Mouse (Mus musculus) neural tube, embryonic 13.5 days (tissue): ENCODE measurements around the gene Extl1. TPM values are rescaled to one million over a fixed set of nuclear protein-coding genes. Genes with fewer than 3 reads are reported as not detected.
A peak's percentile ranks its signal among the peaks of the same experiment; 100 is the strongest.

Experiments
- ATAC-seq: fragments of 200-750 bp; cut with Nextera tagmentation; 2 replicates; pipeline ENCODE4 v1.8.0; 2017; ENCODE audit warnings: low read depth, mild to moderate bottlenecking, moderate TSS enrichment, moderate library complexity
- H3K27ac ChIP-seq: fragments of 300-500 bp; sonication (generic); replicated peaks from 2 replicates; pipeline ENCODE4 v1.5.1; 2015; ENCODE audit warnings: moderate library complexity, mild to moderate bottlenecking, inconsistent platforms
- H3K27me3 ChIP-seq: fragments of 300-500 bp; sonication (generic); 2 replicates; pipeline ENCODE4 v1.6.1; 2015; ENCODE audit warnings: mild to moderate bottlenecking, inconsistent platforms
- H3K36me3 ChIP-seq: fragments of 300-500 bp; sonication (generic); 2 replicates; pipeline ENCODE4 v1.6.1; 2015; ENCODE audit warnings: mild to moderate bottlenecking, inconsistent platforms
- H3K4me1 ChIP-seq: fragments of 300-500 bp; sonication (generic); replicated peaks from 2 replicates; pipeline ENCODE4 v1.6.1; 2015; ENCODE audit warnings: inconsistent platforms
- H3K4me2 ChIP-seq: fragments of 300-500 bp; sonication (generic); 2 replicates; pipeline ENCODE4 v1.6.1; 2015; ENCODE audit warnings: inconsistent platforms, mild to moderate bottlenecking, moderate library complexity
- H3K4me3 ChIP-seq: fragments of 300-500 bp; sonication (generic); 2 replicates; pipeline ENCODE4 v1.5.1; 2015; ENCODE audit warnings: mild to moderate bottlenecking, inconsistent platforms
- H3K9ac ChIP-seq: fragments of 300-500 bp; sonication (generic); 2 replicates; pipeline ENCODE4 v1.6.1; 2015; ENCODE audit warnings: moderate library complexity, mild to moderate bottlenecking, inconsistent platforms
- H3K9me3 ChIP-seq: fragments of 300-500 bp; sonication (generic); 2 replicates; pipeline ENCODE4 v1.6.1; 2016; ENCODE audit warnings: inconsistent platforms
- WGBS: fragments of 180-500 bp; shearing (Covaris S2); methylation state at CpG from one replicate; pipeline ENCODE4 v1.1.7; 2015; 5-methylcytosine and 5-hydroxymethylcytosine counted together
- polyA plus RNA-seq: library from polyadenylated mRNA; unstranded; fragments of >200 nt; fragmentation: Nextera tagmentation; extraction: Ambion mirVana; gene quantifications from 2 replicates; pipeline ENCODE4 v1.2.1, GENCODE M21; 2015

The Extl1 gene
- polyA plus RNA-seq, 1 experiment from 2014 or later = 0.73 TPM

- H3K27me3 ChIP-seq = no peaks in the 10 kb centered on the region
- H3K9me3 ChIP-seq = no peaks in the 10 kb centered on the region
- ATAC-seq = no peak
- 76% methylated on average over 5 of the region's 5 CpGs for WGBS
- no peak overlapping the region for H3K9ac ChIP-seq
- no peak overlapping the region for H3K4me2 ChIP-seq
- H3K27ac ChIP-seq = no peak overlapping the region
- H3K4me3 ChIP-seq = no peak overlapping the region
- peaks cover 10% of the 10 kb centered on the region for H3K4me1 ChIP-seq
- H3K36me3 ChIP-seq = no peaks in the 10 kb centered on the region
Measured at GRCm38 (mm10) chr4:134319674-134320073, 64.0 kb downstream of the Extl1 start.

GRCm38 (mm10) chr4:134319074-134319473 is 64.6 kb downstream of the Extl1 start:
- Histone ChIP-seq H3K27ac (no peak overlapping the region), H3K4me1 (peaks cover 13% of the 10 kb centered on the region), H3K9ac (no peak overlapping the region), H3K4me3 (no peak overlapping the region), H3K27me3 (no peaks in the 10 kb centered on the region), H3K36me3 (no peaks in the 10 kb centered on the region), H3K9me3 (no peaks in the 10 kb centered on the region), H3K4me2 (no peak overlapping the region)
- 89% methylated on average over 5 of the region's 5 CpGs for WGBS
- ATAC-seq = no peak

- H3K9ac ChIP-seq = no peak overlapping the region
- 56% methylated on average over 16 of the region's 16 CpGs for WGBS
- peaks cover 4% of the 10 kb centered on the region; the same call in 1 of the 2 replicates for H3K9me3 ChIP-seq
Measured at GRCm38 (mm10) chr4:134316390-134316789, 67.3 kb downstream of the Extl1 start.

GRCm38 (mm10) chr4:134315470-134315869 is 68.2 kb downstream of the Extl1 start:
- Histone ChIP-seq H3K4me3 (no peak overlapping the region), H3K9ac (no peak overlapping the region), H3K4me1 (peaks cover 13% of the 10 kb centered on the region), H3K27ac (no peak overlapping the region), H3K36me3 (no peaks in the 10 kb centered on the region), H3K27me3 (no peaks in the 10 kb centered on the region), H3K4me2 (0 out of 2 replicates have a peak overlapping the region, but pooled peaks have one; percentile 4), H3K9me3 (peaks cover 4% of the 10 kb centered on the region; the same call in 1 of the 2 replicates)
- WGBS = 74% methylated on average over 9 of the region's 9 CpGs
- no peak for ATAC-seq

More at GRCm38 (mm10) chr4:134316390-134316789, 67.3 kb downstream of the Extl1 start:
- Histone ChIP-seq H3K4me1 (peaks cover 13% of the 10 kb centered on the region), H3K4me2 (no peak overlapping the region), H3K27ac (no peak overlapping the region), H3K4me3 (no peak overlapping the region), H3K36me3 (no peaks in the 10 kb centered on the region), H3K27me3 (no peaks in the 10 kb centered on the region)
- ATAC-seq = no peak; the same call in 1 of the 2 replicates

DNA sequence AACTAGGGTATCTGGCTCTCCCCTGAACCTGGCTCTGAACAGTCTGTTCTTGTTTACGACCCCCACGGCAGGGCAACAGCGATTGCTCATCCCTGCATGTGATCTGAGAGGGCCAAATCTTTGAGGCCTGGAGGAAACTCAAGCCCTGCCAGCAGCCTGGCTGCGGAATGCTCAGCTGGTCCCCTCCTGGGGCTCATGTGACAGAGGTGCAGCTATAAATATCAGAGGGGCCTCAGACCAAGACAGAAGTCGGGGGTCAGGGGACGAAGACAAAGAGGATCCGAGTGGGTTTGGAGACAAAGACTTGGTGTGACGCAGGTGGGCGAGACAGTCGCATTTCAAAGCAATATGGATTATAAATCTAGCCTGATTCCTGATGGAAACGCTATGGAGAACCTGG is 68.8 kb downstream of the Extl1 start, which contains the start of gene Trim63:
TSS of gene Trim63 (plus strand) at position 245 of the 400 bp plus-strand sequence.
- 12% methylated on average over 11 of the region's 11 CpGs for WGBS
- 0 out of 2 replicates have a peak within 1 kb of the TSS, but pooled peaks have one; percentile 35 for H3K27ac ChIP-seq
- peak; percentile 36; the same call in 1 of the 2 replicates for ATAC-seq

GRCm38 (mm10) chr4:134314081-134314655 is 69.5 kb downstream of the Extl1 start:
- Histone ChIP-seq H3K4me2 (no peak overlapping the region), H3K36me3 (no peaks in the 10 kb centered on the region), H3K9me3 (peaks cover 4% of the 10 kb centered on the region; the same call in 1 of the 2 replicates), H3K27ac (no peak overlapping the region), H3K27me3 (no peaks in the 10 kb centered on the region), H3K4me1 (peaks cover 13% of the 10 kb centered on the region), H3K9ac (no peak overlapping the region), H3K4me3 (no peak overlapping the region)
- 78% methylated on average over 4 of the region's 4 CpGs for WGBS
- ATAC-seq = no peak

More for the DNA sequence above, 68.8 kb downstream of the Extl1 start, which contains the start of gene Trim63:
- Histone ChIP-seq H3K4me2 (0 out of 2 replicates have a peak within 1 kb of the TSS, but pooled peaks have one; percentile 4), H3K4me3 (no peak within 1 kb of the TSS), H3K9me3 (peaks cover 4% of the 10 kb centered on the region; the same call in 1 of the 2 replicates), H3K27me3 (no peaks in the 10 kb centered on the region), H3K4me1 (peaks cover 13% of the 10 kb centered on the region), H3K9ac (no peak within 1 kb of the TSS), H3K36me3 (no peaks in the 10 kb centered on the region)

DNA sequence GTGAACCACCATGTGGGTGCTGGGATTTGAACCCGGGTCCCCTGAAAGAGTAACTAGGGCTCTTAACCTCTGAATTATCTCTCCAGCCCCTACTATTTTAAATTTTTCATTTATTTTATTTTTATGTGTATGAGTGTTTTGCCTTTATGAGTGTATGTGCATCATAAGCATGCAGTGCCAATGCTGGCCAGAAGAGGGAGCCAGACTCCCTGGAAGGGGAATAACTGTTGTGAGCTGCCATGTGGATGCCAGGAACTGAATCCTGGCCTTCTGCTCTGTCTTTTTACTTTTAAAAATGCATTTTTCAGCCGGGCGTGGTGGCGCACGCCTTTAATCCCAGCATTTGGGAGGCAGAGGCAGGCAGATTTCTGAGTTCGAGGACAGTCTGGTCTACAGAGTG is 70.7 kb downstream of the Extl1 start:
- Histone ChIP-seq H3K4me3 (no peak overlapping the region), H3K27ac (no peak overlapping the region), H3K4me2 (no peak overlapping the region), H3K36me3 (no peaks in the 10 kb centered on the region), H3K4me1 (peaks cover 16% of the 10 kb centered on the region), H3K27me3 (no peaks in the 10 kb centered on the region), H3K9me3 (peaks cover 4% of the 10 kb centered on the region; the same call in 1 of the 2 replicates), H3K9ac (no peak overlapping the region)
- ATAC-seq = no peak
- 94% methylated on average over 6 of the region's 6 CpGs for WGBS

DNA sequence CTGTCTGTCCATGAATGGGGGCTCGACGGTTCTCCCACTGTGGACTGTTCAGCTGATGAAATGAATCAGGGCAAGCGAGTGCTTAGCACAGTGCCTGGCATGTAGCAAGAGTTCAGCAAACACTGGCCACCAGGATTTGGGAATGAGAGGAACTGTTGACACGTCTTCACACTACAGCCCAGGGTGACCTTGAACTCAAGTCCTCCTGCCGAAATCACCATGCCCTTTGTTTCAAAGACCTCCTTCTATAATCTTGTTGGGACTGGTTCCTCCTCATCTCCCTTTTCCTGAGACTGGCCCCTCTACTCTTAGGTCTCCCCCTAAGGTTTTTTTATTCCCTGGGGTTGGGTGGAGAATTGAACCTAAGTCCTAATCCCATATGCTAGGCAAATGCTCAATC is 71.3 kb downstream of the Extl1 start:
- Histone ChIP-seq H3K4me1 (peaks cover 21% of the 10 kb centered on the region), H3K9me3 (peaks cover 4% of the 10 kb centered on the region; the same call in 1 of the 2 replicates), H3K4me2 (no peak overlapping the region), H3K36me3 (no peaks in the 10 kb centered on the region), H3K27ac (no peak overlapping the region), H3K9ac (no peak overlapping the region), H3K27me3 (no peaks in the 10 kb centered on the region), H3K4me3 (no peak overlapping the region)
- 89% methylated on average over 5 of the region's 5 CpGs for WGBS
- no peak for ATAC-seq

GRCm38 (mm10) chr4:134311784-134312183 is 71.9 kb downstream of the Extl1 start:
- no peaks in the 10 kb centered on the region for H3K27me3 ChIP-seq
- H3K36me3 ChIP-seq = no peaks in the 10 kb centered on the region
- no peak overlapping the region for H3K27ac ChIP-seq
- ATAC-seq = no peak
- H3K4me2 ChIP-seq = no peak overlapping the region
- WGBS = 82% methylated on average over 9 of the region's 9 CpGs
- no peak overlapping the region for H3K4me3 ChIP-seq
- no peak overlapping the region for H3K9ac ChIP-seq
- H3K4me1 ChIP-seq = peaks cover 25% of the 10 kb centered on the region
- peaks cover 4% of the 10 kb centered on the region; the same call in 1 of the 2 replicates for H3K9me3 ChIP-seq

- Histone ChIP-seq H3K27ac (no peak overlapping the region), H3K9me3 (peaks cover 4% of the 10 kb centered on the region; the same call in 1 of the 2 replicates), H3K36me3 (no peaks in the 10 kb centered on the region), H3K4me2 (no peak overlapping the region), H3K4me3 (no peak overlapping the region), H3K27me3 (no peaks in the 10 kb centered on the region), H3K9ac (no peak overlapping the region), H3K4me1 (peaks cover 25% of the 10 kb centered on the region)
- 93% methylated on average over 9 of the region's 9 CpGs for WGBS
- ATAC-seq = no peak
Measured at GRCm38 (mm10) chr4:134310656-134311055, 73.0 kb downstream of the Extl1 start.

- Histone ChIP-seq H3K27ac (no peak overlapping the region), H3K4me2 (no peak overlapping the region), H3K9me3 (peaks cover 4% of the 10 kb centered on the region; the same call in 1 of the 2 replicates), H3K4me3 (no peak overlapping the region), H3K36me3 (no peaks in the 10 kb centered on the region), H3K4me1 (peaks cover 19% of the 10 kb centered on the region), H3K9ac (no peak overlapping the region), H3K27me3 (no peaks in the 10 kb centered on the region)
- no peak for ATAC-seq
- 89% methylated on average over 7 of the region's 7 CpGs for WGBS
Measured at GRCm38 (mm10) chr4:134310106-134310505, 73.5 kb downstream of the Extl1 start.

DNA sequence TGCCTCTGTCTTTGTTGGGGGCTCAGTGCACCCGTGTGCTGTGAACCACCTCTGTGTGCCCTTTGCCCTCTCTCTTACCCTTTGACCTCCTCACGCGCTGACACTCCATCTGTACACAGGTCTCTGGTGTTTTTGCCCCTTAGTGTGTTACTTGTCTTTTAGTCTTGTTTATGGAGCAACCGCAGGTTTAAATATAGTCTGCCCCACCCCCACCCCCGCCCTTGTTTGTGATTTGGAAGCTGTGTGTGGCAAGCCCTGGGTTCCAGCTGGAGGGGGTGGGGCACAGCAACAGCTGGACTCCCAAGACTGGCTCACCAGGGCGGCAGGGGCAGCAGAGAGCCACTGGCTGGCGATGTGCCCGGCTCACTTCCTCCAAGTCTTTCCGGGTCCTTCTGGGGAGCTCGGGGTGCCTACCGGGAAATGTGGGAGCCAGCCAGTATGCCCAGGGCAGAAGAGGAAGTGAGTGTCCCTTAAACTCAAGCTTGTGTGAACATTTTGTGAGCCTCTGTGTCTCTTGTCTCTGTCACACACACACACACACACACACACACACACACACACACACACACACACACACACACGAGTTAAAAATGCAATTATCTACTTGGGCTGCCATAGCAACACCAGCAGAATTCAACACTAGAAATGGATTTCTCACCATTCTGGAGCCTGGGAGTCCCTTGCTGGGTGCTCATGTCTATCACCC is 76.1 kb downstream of the Extl1 start:
- H3K27ac ChIP-seq = no peak overlapping the region
- no peak overlapping the region; the same call in 1 of the 2 replicates for H3K4me2 ChIP-seq
- no peak overlapping the region for H3K4me3 ChIP-seq
- H3K9me3 ChIP-seq = no peaks in the 10 kb centered on the region
- WGBS = 17% methylated on average over 12 of the region's 12 CpGs
- H3K27me3 ChIP-seq = no peaks in the 10 kb centered on the region
- H3K36me3 ChIP-seq = no peaks in the 10 kb centered on the region
- H3K4me1 ChIP-seq = peaks cover 11% of the 10 kb centered on the region
- H3K9ac ChIP-seq = no peak overlapping the region
- ATAC-seq = peak; percentile 36; the same call in 1 of the 2 replicates
